Mouse (Mus musculus): Measurements from ENCODE around the gene Rxra. TPM values are rescaled to one million over a fixed set of nuclear protein-coding genes. Genes with fewer than 3 reads are reported as not detected.

Gene Rxra
- polyA plus RNA-seq, 1 experiment from 2014 or later: 6.9 TPM

- no peak overlapping the region for H3K9ac ChIP-seq (ENCODE audit: low read length)
- ATAC-seq (ENCODE audit: low FRiP score) (no peak), DNase-seq (ENCODE audit: low spot score, missing footprints) (no peak)
- no peak overlapping the region for H3K4me3 ChIP-seq (ENCODE audit: low read depth, low read length)
- H3K9me3 ChIP-seq (ENCODE audit: control insufficient read depth, low read length): no peaks in the 10 kb centered on the region
- no peak overlapping the region for H3K4me2 ChIP-seq
- WGBS: 72% methylated on average over 9 of the region's 9 CpGs
- H3K4me1 ChIP-seq (ENCODE audit: control insufficient read depth, insufficient read depth, low read length): peaks cover 28% of the 10 kb centered on the region
- H3K27ac ChIP-seq (ENCODE audit: low read depth, low read length): no peak overlapping the region
- no peaks in the 10 kb centered on the region for H3K27me3 ChIP-seq (ENCODE audit: control insufficient read depth, insufficient read depth, low read length)
- H3K36me3 ChIP-seq (ENCODE audit: control insufficient read depth, insufficient read depth, low read length): no peaks in the 10 kb centered on the region
These were observed 27.8 kb downstream of the Rxra start for GRCm38 (mm10) chr2:27703852-27704640.

- no peak for ATAC-seq (ENCODE audit: low FRiP score)
- WGBS: 91% methylated on average over 3 of the region's 3 CpGs
- no peak for DNase-seq (ENCODE audit: low spot score, missing footprints)
- Histone ChIP-seq H3K4me3 (ENCODE audit: low read depth, low read length) (no peak overlapping the region), H3K4me1 (ENCODE audit: control insufficient read depth, insufficient read depth, low read length) (peaks cover 22% of the 10 kb centered on the region), H3K36me3 (ENCODE audit: control insufficient read depth, insufficient read depth, low read length) (no peaks in the 10 kb centered on the region), H3K9me3 (ENCODE audit: control insufficient read depth, low read length) (no peaks in the 10 kb centered on the region), H3K27ac (ENCODE audit: low read depth, low read length) (no peak overlapping the region), H3K9ac (ENCODE audit: low read length) (no peak overlapping the region), H3K4me2 (no peak overlapping the region), H3K27me3 (ENCODE audit: control insufficient read depth, insufficient read depth, low read length) (no peaks in the 10 kb centered on the region)
These were observed 28.4 kb downstream of the Rxra start for GRCm38 (mm10) chr2:27704641-27705040.

DNA sequence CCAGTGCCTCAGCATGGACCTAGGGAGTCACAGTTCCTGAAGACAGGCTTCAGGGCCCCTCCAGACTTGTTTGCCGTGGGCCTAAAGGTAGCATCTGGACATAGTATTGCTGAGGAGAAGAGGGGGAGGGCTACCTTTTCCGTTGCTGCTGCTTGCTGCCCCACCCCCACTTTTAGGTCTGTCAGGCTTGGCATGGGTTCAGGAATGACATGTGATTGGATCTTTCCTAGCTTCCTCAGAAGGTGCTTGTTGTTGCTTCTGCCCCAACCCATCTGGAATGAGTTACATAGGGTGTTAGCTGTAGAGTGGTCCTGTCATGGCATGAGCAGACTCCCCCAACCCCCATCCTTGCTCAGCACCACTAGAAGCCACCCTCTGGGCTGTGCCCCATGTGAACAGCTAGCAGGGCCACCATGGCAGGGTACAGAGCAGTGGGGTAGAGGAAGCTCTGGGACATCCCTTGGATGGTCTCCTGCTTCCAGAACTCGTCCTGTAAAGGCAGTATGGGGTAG lies 34.7 kb downstream of the Rxra start:
- 65% methylated on average over 3 of the region's 3 CpGs for WGBS
- no peaks in the 10 kb centered on the region for H3K27me3 ChIP-seq (ENCODE audit: control insufficient read depth, insufficient read depth, low read length)
- H3K27ac ChIP-seq (ENCODE audit: low read depth, low read length): no peak overlapping the region
- no peak overlapping the region for H3K9ac ChIP-seq (ENCODE audit: low read length)
- DNase-seq (ENCODE audit: low spot score, missing footprints): no peak
- no peaks in the 10 kb centered on the region for H3K36me3 ChIP-seq (ENCODE audit: control insufficient read depth, insufficient read depth, low read length)
- no peak for ATAC-seq (ENCODE audit: low FRiP score)
- H3K4me3 ChIP-seq (ENCODE audit: low read depth, low read length): no peak overlapping the region
- no peak overlapping the region for H3K4me2 ChIP-seq
- H3K4me1 ChIP-seq (ENCODE audit: control insufficient read depth, insufficient read depth, low read length): peaks cover 4% of the 10 kb centered on the region; the same call in 1 of the 2 replicates
- no peaks in the 10 kb centered on the region for H3K9me3 ChIP-seq (ENCODE audit: control insufficient read depth, low read length)

DNA sequence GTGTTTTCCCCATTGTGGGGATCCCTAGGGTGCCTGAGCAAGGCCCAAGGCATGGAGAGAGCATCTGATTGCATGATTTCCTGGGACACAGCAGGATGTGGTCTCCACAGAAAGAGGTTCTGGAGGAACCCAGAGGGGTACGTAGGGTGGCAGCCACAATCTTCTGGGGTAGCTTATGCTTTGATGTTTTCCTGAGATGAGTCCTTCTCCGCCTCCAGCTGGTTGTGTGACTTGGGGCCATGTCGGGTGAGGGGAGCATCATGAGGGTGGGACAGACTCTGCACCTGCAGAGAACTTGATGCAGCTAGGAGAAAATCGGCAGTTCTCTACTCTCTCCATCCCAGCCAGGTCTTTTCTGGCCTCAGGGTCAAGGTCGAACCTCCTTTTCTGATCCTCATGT lies 36.4 kb downstream of the Rxra start:
- Histone ChIP-seq H3K9ac (ENCODE audit: low read length) (no peak overlapping the region), H3K4me2 (no peak overlapping the region), H3K36me3 (ENCODE audit: control insufficient read depth, insufficient read depth, low read length) (no peaks in the 10 kb centered on the region), H3K9me3 (ENCODE audit: control insufficient read depth, low read length) (no peaks in the 10 kb centered on the region), H3K4me3 (ENCODE audit: low read depth, low read length) (no peak overlapping the region), H3K27me3 (ENCODE audit: control insufficient read depth, insufficient read depth, low read length) (no peaks in the 10 kb centered on the region), H3K27ac (ENCODE audit: low read depth, low read length) (no peak overlapping the region), H3K4me1 (ENCODE audit: control insufficient read depth, insufficient read depth, low read length) (peaks cover 8% of the 10 kb centered on the region)
- 87% methylated on average over 5 of the region's 5 CpGs for WGBS
- DNase-seq (ENCODE audit: low spot score, missing footprints) (no peak), ATAC-seq (ENCODE audit: low FRiP score) (no peak)

- Histone ChIP-seq H3K9ac (ENCODE audit: low read length) (no peak overlapping the region), H3K4me2 (no peak overlapping the region), H3K4me1 (ENCODE audit: control insufficient read depth, insufficient read depth, low read length) (peaks cover 8% of the 10 kb centered on the region), H3K4me3 (ENCODE audit: low read depth, low read length) (no peak overlapping the region), H3K27me3 (ENCODE audit: control insufficient read depth, insufficient read depth, low read length) (no peaks in the 10 kb centered on the region), H3K9me3 (ENCODE audit: control insufficient read depth, low read length) (no peaks in the 10 kb centered on the region), H3K27ac (ENCODE audit: low read depth, low read length) (no peak overlapping the region), H3K36me3 (ENCODE audit: control insufficient read depth, insufficient read depth, low read length) (no peaks in the 10 kb centered on the region)
- DNase-seq (ENCODE audit: low spot score, missing footprints) (no peak), ATAC-seq (ENCODE audit: low FRiP score) (no peak)
- WGBS: 96% methylated on average over 3 of the region's 3 CpGs
These were observed 37.1 kb downstream of the Rxra start for GRCm38 (mm10) chr2:27713378-27713777.

GRCm38 (mm10) chr2:27714131-27714530 lies 37.9 kb downstream of the Rxra start:
- Histone ChIP-seq H3K9ac (ENCODE audit: low read length) (no peak overlapping the region), H3K27ac (ENCODE audit: low read depth, low read length) (no peak overlapping the region), H3K9me3 (ENCODE audit: control insufficient read depth, low read length) (no peaks in the 10 kb centered on the region), H3K27me3 (ENCODE audit: control insufficient read depth, insufficient read depth, low read length) (no peaks in the 10 kb centered on the region), H3K4me3 (ENCODE audit: low read depth, low read length) (no peak overlapping the region), H3K36me3 (ENCODE audit: control insufficient read depth, insufficient read depth, low read length) (no peaks in the 10 kb centered on the region), H3K4me2 (no peak overlapping the region), H3K4me1 (ENCODE audit: control insufficient read depth, insufficient read depth, low read length) (peaks cover 10% of the 10 kb centered on the region)
- WGBS: 85% methylated on average over 5 of the region's 5 CpGs
- ATAC-seq (ENCODE audit: low FRiP score) (no peak), DNase-seq (ENCODE audit: low spot score, missing footprints) (no peak)

- Histone ChIP-seq H3K4me2 (no peak overlapping the region), H3K27ac (ENCODE audit: low read depth, low read length) (no peak overlapping the region), H3K4me1 (ENCODE audit: control insufficient read depth, insufficient read depth, low read length) (peaks cover 12% of the 10 kb centered on the region), H3K27me3 (ENCODE audit: control insufficient read depth, insufficient read depth, low read length) (no peaks in the 10 kb centered on the region), H3K9me3 (ENCODE audit: control insufficient read depth, low read length) (no peaks in the 10 kb centered on the region), H3K4me3 (ENCODE audit: low read depth, low read length) (no peak overlapping the region), H3K36me3 (ENCODE audit: control insufficient read depth, insufficient read depth, low read length) (no peaks in the 10 kb centered on the region), H3K9ac (ENCODE audit: low read length) (no peak overlapping the region)
- 76% methylated on average over 4 of the region's 4 CpGs for WGBS
- no peak for ATAC-seq (ENCODE audit: low FRiP score)
- DNase-seq (ENCODE audit: low spot score, missing footprints): no peak
These were observed 39.0 kb downstream of the Rxra start for GRCm38 (mm10) chr2:27715221-27715620.

GRCm38 (mm10) chr2:27716339-27716738 lies 40.1 kb downstream of the Rxra start:
- Histone ChIP-seq H3K4me1 (ENCODE audit: control insufficient read depth, insufficient read depth, low read length) (peaks cover 12% of the 10 kb centered on the region), H3K27ac (ENCODE audit: low read depth, low read length) (no peak overlapping the region), H3K4me2 (no peak overlapping the region), H3K9me3 (ENCODE audit: control insufficient read depth, low read length) (no peaks in the 10 kb centered on the region), H3K27me3 (ENCODE audit: control insufficient read depth, insufficient read depth, low read length) (no peaks in the 10 kb centered on the region), H3K9ac (ENCODE audit: low read length) (no peak overlapping the region), H3K4me3 (ENCODE audit: low read depth, low read length) (no peak overlapping the region), H3K36me3 (ENCODE audit: control insufficient read depth, insufficient read depth, low read length) (no peaks in the 10 kb centered on the region)
- WGBS: 76% methylated on average over 3 of the region's 3 CpGs
- DNase-seq (ENCODE audit: low spot score, missing footprints): no peak
- ATAC-seq (ENCODE audit: low FRiP score): no peak

DNA sequence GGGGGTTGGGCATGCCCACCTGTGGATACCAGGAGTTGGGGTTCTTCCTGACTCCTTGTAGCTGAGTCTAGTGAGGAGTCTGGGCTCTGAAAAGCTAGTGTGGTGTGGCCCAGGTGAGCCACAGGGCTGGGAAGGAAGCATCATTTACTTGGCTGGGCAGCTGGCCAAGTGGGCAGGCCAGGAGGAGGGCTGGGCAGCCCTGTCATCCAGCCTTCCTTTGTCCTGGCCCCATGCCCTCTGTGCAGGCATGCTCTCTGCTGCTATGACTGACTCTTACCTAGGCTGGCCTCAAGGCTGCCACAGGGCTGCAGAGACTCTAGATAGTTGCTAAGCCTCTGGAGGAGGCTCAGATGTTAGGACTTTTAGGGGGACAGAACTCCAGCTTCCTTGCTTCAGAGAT lies 42.0 kb downstream of the Rxra start:
- no peaks in the 10 kb centered on the region for H3K27me3 ChIP-seq (ENCODE audit: control insufficient read depth, insufficient read depth, low read length)
- no peak overlapping the region for H3K4me3 ChIP-seq (ENCODE audit: low read depth, low read length)
- H3K4me1 ChIP-seq (ENCODE audit: control insufficient read depth, insufficient read depth, low read length): peaks cover 12% of the 10 kb centered on the region
- no peak for ATAC-seq (ENCODE audit: low FRiP score)
- no peak for DNase-seq (ENCODE audit: low spot score, missing footprints)
- H3K36me3 ChIP-seq (ENCODE audit: control insufficient read depth, insufficient read depth, low read length): no peaks in the 10 kb centered on the region
- H3K27ac ChIP-seq (ENCODE audit: low read depth, low read length): no peak overlapping the region
- H3K4me2 ChIP-seq: no peak overlapping the region
- H3K9me3 ChIP-seq (ENCODE audit: control insufficient read depth, low read length): no peaks in the 10 kb centered on the region
- H3K9ac ChIP-seq (ENCODE audit: low read length): no peak overlapping the region
